Mouse (Mus musculus) spleen, adult 2 months (tissue): ENCODE measurements around the gene Chsy1. TPM values are rescaled to one million over a fixed set of nuclear protein-coding genes. Genes with fewer than 3 reads are reported as not detected.

Experiments
- DNase-seq, 2 experiments: peaks; one replicate each; pipeline versions ENCODE4 v3.0.0 to v3.0.0-alpha.2; 2012 to 2021; ENCODE audit warnings: low spot score in 2 of 2, low read depth in 1 of 2
- H3K27ac ChIP-seq: fragments of 200-500 bp; 2 replicates; pipeline ENCODE4 v1.5.1; 2012; ENCODE audit warnings: low read length, inconsistent platforms; ENCODE audit not compliant: insufficient read depth
- H3K27me3 ChIP-seq: fragments of 200-500 bp; 2 replicates; pipeline ENCODE4 v1.6.1; 2012; ENCODE audit warnings: mild to moderate bottlenecking, moderate library complexity, low read length, inconsistent platforms; ENCODE audit not compliant: control insufficient read depth, insufficient read depth
- H3K36me3 ChIP-seq: fragments of 200-500 bp; 2 replicates; pipeline ENCODE4 v1.6.1; 2012; ENCODE audit warnings: mild to moderate bottlenecking, low read length, inconsistent platforms; ENCODE audit not compliant: control insufficient read depth, insufficient read depth
- H3K4me1 ChIP-seq: fragments of 200-500 bp; 2 replicates; pipeline ENCODE4 v1.6.1; 2011; ENCODE audit warnings: inconsistent platforms; ENCODE audit not compliant: control insufficient read depth, insufficient read depth, insufficient read length
- H3K4me3 ChIP-seq: fragments of 200-500 bp; 2 replicates; pipeline ENCODE4 v1.5.1; 2011; ENCODE audit warnings: mild to moderate bottlenecking, inconsistent platforms; ENCODE audit not compliant: insufficient read depth, insufficient read length; ENCODE audit errors: extremely low read depth
- CTCF ChIP-seq: fragments of 200-500 bp; IDR thresholded peaks from 2 replicates; pipeline ENCODE4 v1.5.1; 2011; ENCODE audit warnings: mild to moderate bottlenecking, inconsistent platforms; ENCODE audit not compliant: insufficient read depth, insufficient read length, insufficient replicate concordance; ENCODE audit errors: extremely low read depth
- POLR2A ChIP-seq: fragments of 200-500 bp; IDR thresholded peaks from 2 replicates; pipeline ENCODE4 v1.6.1; 2011; ENCODE audit warnings: low read depth, low read length, inconsistent platforms
- WGBS: fragments of 180-500 bp; shearing (Covaris S2); methylation state at CpG from one replicate; pipeline ENCODE4 v1.1.7; 2018; 5-methylcytosine and 5-hydroxymethylcytosine counted together
- polyA plus RNA-seq: library from polyadenylated mRNA; depleted of rRNA; stranded (reverse); fragments of >200 nt; gene quantifications from 2 replicates; pipeline ENCODE4 v1.2.3, GENCODE M21; 2012

The Chsy1 gene
- polyA plus RNA-seq, 1 experiment = 9.0 TPM

- H3K27ac ChIP-seq = no peak overlapping the region
- TF ChIP-seq CTCF (no peak), POLR2A (no peak)
- WGBS = 79% methylated on average over 6 of the region's 6 CpGs
- H3K36me3 ChIP-seq = peaks cover 2% of the 10 kb centered on the region; the same call in 1 of the 2 replicates
- peaks cover 7% of the 10 kb centered on the region for H3K4me1 ChIP-seq
- DNase-seq = no peak
- H3K27me3 ChIP-seq = no peaks in the 10 kb centered on the region
- no peak overlapping the region for H3K4me3 ChIP-seq
Measured at GRCm38 (mm10) chr7:66161836-66162235, 52.5 kb downstream of the Chsy1 start.

- no peak for DNase-seq
- Histone ChIP-seq H3K36me3 (no peaks in the 10 kb centered on the region; the same call in 1 of the 2 replicates), H3K4me3 (no peak overlapping the region), H3K27ac (no peak overlapping the region), H3K4me1 (peaks cover 7% of the 10 kb centered on the region), H3K27me3 (no peaks in the 10 kb centered on the region)
- TF ChIP-seq POLR2A (no peak), CTCF (no peak)
- 95% methylated on average over 7 of the region's 7 CpGs for WGBS
Measured at GRCm38 (mm10) chr7:66162489-66162888, 53.2 kb downstream of the Chsy1 start.

- no peak for DNase-seq
- Histone ChIP-seq H3K27ac (no peak overlapping the region), H3K4me3 (no peak overlapping the region), H3K27me3 (no peaks in the 10 kb centered on the region), H3K4me1 (peaks cover 7% of the 10 kb centered on the region), H3K36me3 (no peaks in the 10 kb centered on the region)
- TF ChIP-seq POLR2A (no peak), CTCF (no peak)
- WGBS = 93% methylated on average over 1 of the region's 1 CpGs
Measured at GRCm38 (mm10) chr7:66162981-66163380, 53.7 kb downstream of the Chsy1 start.

GRCm38 (mm10) chr7:66164427-66165031 is 55.2 kb downstream of the Chsy1 start:
- H3K36me3 ChIP-seq = no peaks in the 10 kb centered on the region
- DNase-seq = no peak
- no peak overlapping the region for H3K27ac ChIP-seq
- no peaks in the 10 kb centered on the region for H3K27me3 ChIP-seq
- 91% methylated on average over 9 of the region's 9 CpGs for WGBS
- H3K4me3 ChIP-seq = no peak overlapping the region
- peaks cover 7% of the 10 kb centered on the region for H3K4me1 ChIP-seq
- no peak for TF ChIP-seq POLR2A
- no peak for TF ChIP-seq CTCF

GRCm38 (mm10) chr7:66165036-66165798 is 55.9 kb downstream of the Chsy1 start:
- H3K27ac ChIP-seq = no peak overlapping the region
- TF ChIP-seq POLR2A (no peak), CTCF (no peak)
- H3K27me3 ChIP-seq = no peaks in the 10 kb centered on the region
- H3K36me3 ChIP-seq = no peaks in the 10 kb centered on the region
- no peak for DNase-seq
- WGBS = 95% methylated on average over 5 of the region's 5 CpGs
- H3K4me3 ChIP-seq = no peak overlapping the region
- peaks cover 3% of the 10 kb centered on the region; the same call in 1 of the 2 replicates for H3K4me1 ChIP-seq

GRCm38 (mm10) chr7:66168877-66169276 is 59.6 kb downstream of the Chsy1 start:
- 89% methylated on average over 7 of the region's 7 CpGs for WGBS
- Histone ChIP-seq H3K4me1 (no peaks in the 10 kb centered on the region), H3K36me3 (peaks cover 14% of the 10 kb centered on the region), H3K27ac (no peak overlapping the region), H3K4me3 (no peak overlapping the region), H3K27me3 (no peaks in the 10 kb centered on the region)
- TF ChIP-seq CTCF (no peak), POLR2A (no peak)
- DNase-seq = no peak

- no peak overlapping the region for H3K4me3 ChIP-seq
- TF ChIP-seq CTCF (no peak), POLR2A (no peak)
- WGBS = 87% methylated on average over 6 of the region's 6 CpGs
- H3K27ac ChIP-seq = no peak overlapping the region
- H3K36me3 ChIP-seq = peaks cover 14% of the 10 kb centered on the region
- H3K27me3 ChIP-seq = no peaks in the 10 kb centered on the region
- no peaks in the 10 kb centered on the region for H3K4me1 ChIP-seq
- no peak for DNase-seq
Measured at GRCm38 (mm10) chr7:66169476-66169875, 60.2 kb downstream of the Chsy1 start.
